Mouse (Mus musculus): ENCODE data around the gene Car4. TPM values are rescaled to one million over a fixed set of nuclear protein-coding genes. Genes with fewer than 3 reads are reported as not detected.

Gene Car4
- 2.5 and 2.6 TPM in 2 replicates for polyA plus RNA-seq (2015; fragmentation: Nextera tagmentation; extraction: Ambion mirVana)

DNA sequence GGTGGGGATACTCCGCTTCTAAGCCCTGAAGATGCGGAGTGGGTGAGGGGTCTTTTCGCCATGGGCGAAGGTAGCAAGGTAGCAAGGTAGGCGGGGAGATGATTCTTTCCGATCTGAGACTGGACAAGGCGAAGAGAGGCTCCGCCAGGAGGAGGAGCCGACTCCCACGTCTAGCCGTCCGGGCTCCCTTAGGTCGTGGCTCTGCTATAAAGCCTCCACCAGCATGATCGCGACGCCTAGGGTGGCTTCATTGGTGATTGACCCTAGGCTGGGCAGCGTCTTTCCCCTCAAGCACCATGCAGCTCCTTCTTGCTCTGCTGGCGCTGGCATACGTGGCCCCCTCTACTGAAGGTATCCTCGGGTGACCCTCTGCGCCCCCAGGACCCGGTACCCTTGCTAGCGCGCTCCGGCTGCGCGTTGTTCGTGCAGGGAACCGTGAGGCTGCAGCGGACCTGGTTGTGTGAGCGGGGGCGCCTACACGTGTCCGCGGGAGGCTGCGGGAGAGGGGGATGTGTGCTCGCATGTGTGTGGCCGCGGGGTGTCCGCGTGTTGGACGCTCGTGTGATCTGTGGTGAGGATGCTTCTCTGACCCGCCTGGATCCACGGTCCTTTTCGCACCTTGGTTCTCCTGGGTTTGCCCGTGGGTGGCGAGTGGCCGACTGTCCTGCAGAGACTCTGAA is at the start of gene Car4:
TSS of gene Car4 (plus strand) at position 196 of the 680 bp plus-strand sequence.
- H3K9me3 ChIP-seq (ENCODE audit: control insufficient read depth, low read length) = no peaks in the 10 kb centered on the region
- H3K36me3 ChIP-seq (ENCODE audit: control insufficient read depth, insufficient read depth) = no peaks in the 10 kb centered on the region
- no peak for ATAC-seq
- peak within 1 kb of the TSS; percentile 53 for H3K4me2 ChIP-seq (ENCODE audit: low read length)
- H3K27me3 ChIP-seq (replicated peaks; ENCODE audit: control insufficient read depth, insufficient read depth, low read length) = peaks cover 44% of the 10 kb centered on the region
- H3K4me1 ChIP-seq (replicated peaks; ENCODE audit: control insufficient read depth, insufficient read depth, low read length) = peaks cover 14% of the 10 kb centered on the region
- WGBS = 1% methylated on average over 49 of the region's 49 CpGs
- peak within 1 kb of the TSS; percentile 22; the same call in 1 of the 2 replicates for H3K9ac ChIP-seq (replicated peaks; ENCODE audit: low read depth, low read length)
- H3K27ac ChIP-seq (ENCODE audit: low read length) = no peak within 1 kb of the TSS
- H3K4me3 ChIP-seq (replicated peaks; ENCODE audit: low read length) = peak within 1 kb of the TSS; percentile 36

DNA sequence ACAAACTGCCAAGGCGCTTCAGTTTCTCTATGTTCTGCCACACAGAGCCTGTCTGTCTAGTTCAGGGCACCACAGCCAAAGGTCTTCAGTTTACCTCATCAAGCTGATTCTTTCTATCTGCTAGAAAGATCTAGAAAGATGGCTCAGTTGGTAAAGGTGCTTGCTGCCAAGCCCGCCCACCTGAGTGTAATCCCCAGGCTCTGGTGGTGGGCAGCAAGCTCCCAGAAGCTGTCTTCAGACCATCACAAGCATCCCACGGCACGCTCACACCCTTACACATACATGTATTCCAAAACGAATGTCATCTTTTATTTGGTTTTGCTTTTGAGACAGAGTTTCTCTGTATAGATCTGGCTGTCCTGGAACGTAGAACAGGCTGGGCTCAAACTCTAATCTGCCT is 49.1 kb upstream of the Car4 start:
- no peak overlapping the region for H3K9ac ChIP-seq (replicated peaks; ENCODE audit: low read depth, low read length)
- no peaks in the 10 kb centered on the region for H3K9me3 ChIP-seq (ENCODE audit: control insufficient read depth, low read length)
- H3K4me1 ChIP-seq (replicated peaks; ENCODE audit: control insufficient read depth, insufficient read depth, low read length) = no peaks in the 10 kb centered on the region
- no peak overlapping the region for H3K4me2 ChIP-seq (ENCODE audit: low read length)
- 93% methylated on average over 6 of the region's 6 CpGs for WGBS
- H3K27me3 ChIP-seq (replicated peaks; ENCODE audit: control insufficient read depth, insufficient read depth, low read length) = no peaks in the 10 kb centered on the region
- no peak overlapping the region for H3K27ac ChIP-seq (ENCODE audit: low read length)
- H3K4me3 ChIP-seq (replicated peaks; ENCODE audit: low read length) = no peak overlapping the region
- H3K36me3 ChIP-seq (ENCODE audit: control insufficient read depth, insufficient read depth) = peaks cover 30% of the 10 kb centered on the region
- ATAC-seq = no peak

DNA sequence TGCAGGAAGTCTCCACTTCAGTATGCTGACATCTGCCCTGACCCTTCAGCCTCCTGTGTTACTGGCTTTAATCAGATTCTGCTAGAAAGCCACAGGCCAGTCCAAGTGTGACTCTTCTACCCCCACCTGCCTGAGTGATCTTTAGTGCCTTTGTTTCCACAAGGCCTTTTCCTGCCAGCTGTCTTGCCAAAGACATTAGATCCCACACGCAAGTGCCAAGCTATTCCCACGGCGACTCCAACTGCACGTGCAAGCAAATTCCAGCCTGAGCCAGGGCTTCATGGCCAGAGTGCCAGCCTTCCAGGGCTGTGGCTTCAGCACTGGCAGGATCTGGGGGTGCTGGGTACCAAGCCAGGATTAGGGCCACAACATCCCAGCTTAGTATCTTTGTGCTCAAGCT is 47.2 kb upstream of the Car4 start:
- Histone ChIP-seq H3K36me3 (ENCODE audit: control insufficient read depth, insufficient read depth) (peaks cover 26% of the 10 kb centered on the region), H3K4me2 (ENCODE audit: low read length) (no peak overlapping the region), H3K27me3 (replicated peaks; ENCODE audit: control insufficient read depth, insufficient read depth, low read length) (no peaks in the 10 kb centered on the region), H3K9ac (replicated peaks; ENCODE audit: low read depth, low read length) (no peak overlapping the region), H3K9me3 (ENCODE audit: control insufficient read depth, low read length) (no peaks in the 10 kb centered on the region), H3K27ac (ENCODE audit: low read length) (no peak overlapping the region), H3K4me1 (replicated peaks; ENCODE audit: control insufficient read depth, insufficient read depth, low read length) (peaks cover 11% of the 10 kb centered on the region), H3K4me3 (replicated peaks; ENCODE audit: low read length) (no peak overlapping the region)
- ATAC-seq = no peak
- 71% methylated on average over 4 of the region's 4 CpGs for WGBS

DNA sequence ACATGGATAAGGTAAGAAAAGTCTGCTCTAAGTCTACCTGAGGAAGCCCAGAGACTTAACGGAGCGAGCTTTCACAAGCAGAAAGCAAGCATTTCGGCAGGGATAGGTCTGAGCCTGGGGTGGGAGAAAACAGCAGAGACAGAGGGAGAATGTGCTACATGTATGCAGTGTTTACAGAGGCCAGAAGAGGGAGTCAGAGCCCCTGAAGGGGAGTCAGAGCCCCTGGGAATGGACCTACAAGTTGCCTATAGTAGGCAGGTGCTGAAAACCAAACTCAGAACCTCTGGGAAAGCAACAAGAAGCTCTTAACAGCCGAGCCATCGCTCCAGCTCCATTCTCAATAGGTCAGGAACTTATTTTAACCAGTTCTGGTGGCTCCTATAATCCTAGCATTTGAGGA is 42.9 kb upstream of the Car4 start:
- H3K4me1 ChIP-seq (replicated peaks; ENCODE audit: control insufficient read depth, insufficient read depth, low read length) = peaks cover 18% of the 10 kb centered on the region
- 80% methylated on average over 5 of the region's 5 CpGs for WGBS
- no peak overlapping the region for H3K4me3 ChIP-seq (replicated peaks; ENCODE audit: low read length)
- no peak overlapping the region for H3K4me2 ChIP-seq (ENCODE audit: low read length)
- no peaks in the 10 kb centered on the region for H3K27me3 ChIP-seq (replicated peaks; ENCODE audit: control insufficient read depth, insufficient read depth, low read length)
- H3K9ac ChIP-seq (replicated peaks; ENCODE audit: low read depth, low read length) = no peak overlapping the region
- no peak overlapping the region for H3K27ac ChIP-seq (ENCODE audit: low read length)
- no peak for ATAC-seq
- no peaks in the 10 kb centered on the region for H3K9me3 ChIP-seq (ENCODE audit: control insufficient read depth, low read length)
- H3K36me3 ChIP-seq (ENCODE audit: control insufficient read depth, insufficient read depth) = peaks cover 18% of the 10 kb centered on the region

DNA sequence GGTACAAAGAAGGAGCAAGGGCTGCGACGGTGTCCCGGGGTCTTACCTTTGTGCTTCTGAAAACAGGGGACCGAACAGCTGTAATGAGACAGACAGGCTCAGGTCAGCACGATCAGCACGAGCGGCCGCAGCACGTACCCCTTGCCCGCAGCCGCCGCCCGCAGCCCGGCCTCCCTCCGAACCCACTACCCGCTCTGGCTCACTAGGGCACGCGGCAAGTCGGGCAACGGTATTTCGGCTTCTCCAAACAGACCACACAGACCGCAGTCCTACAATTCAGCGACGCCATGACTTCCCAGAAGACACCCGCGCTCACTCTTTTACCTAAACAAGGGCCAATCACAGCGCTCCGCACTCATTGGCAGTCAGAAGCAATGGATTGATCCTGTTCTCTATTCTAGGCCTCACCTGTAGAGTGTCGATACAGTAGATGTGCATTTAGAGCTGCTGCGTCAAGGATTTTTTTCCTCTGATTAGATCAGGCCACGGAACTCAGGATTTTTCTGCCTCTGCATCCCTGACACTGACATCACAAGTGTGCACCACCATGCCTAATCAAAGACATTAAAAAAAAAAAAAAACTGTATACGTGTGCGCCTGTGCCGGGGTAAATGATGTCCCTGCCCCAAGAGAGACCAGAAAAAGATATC is 41.4 kb upstream of the Car4 start, which contains the start of gene Znhit3:
TSS of gene Znhit3 (minus strand) at position 314 of the 650 bp plus-strand sequence.
- Histone ChIP-seq H3K9ac (replicated peaks; ENCODE audit: low read depth, low read length) (peak within 1 kb of the TSS; percentile 60), H3K9me3 (ENCODE audit: control insufficient read depth, low read length) (no peaks in the 10 kb centered on the region), H3K4me3 (replicated peaks; ENCODE audit: low read length) (peak within 1 kb of the TSS; percentile 63), H3K27ac (ENCODE audit: low read length) (no peak within 1 kb of the TSS), H3K4me2 (ENCODE audit: low read length) (peak within 1 kb of the TSS; percentile 73), H3K27me3 (replicated peaks; ENCODE audit: control insufficient read depth, insufficient read depth, low read length) (no peaks in the 10 kb centered on the region), H3K36me3 (ENCODE audit: control insufficient read depth, insufficient read depth) (peaks cover 12% of the 10 kb centered on the region), H3K4me1 (replicated peaks; ENCODE audit: control insufficient read depth, insufficient read depth, low read length) (peaks cover 18% of the 10 kb centered on the region)
- ATAC-seq = peak; percentile 96
- 3% methylated on average over 34 of the region's 34 CpGs for WGBS

DNA sequence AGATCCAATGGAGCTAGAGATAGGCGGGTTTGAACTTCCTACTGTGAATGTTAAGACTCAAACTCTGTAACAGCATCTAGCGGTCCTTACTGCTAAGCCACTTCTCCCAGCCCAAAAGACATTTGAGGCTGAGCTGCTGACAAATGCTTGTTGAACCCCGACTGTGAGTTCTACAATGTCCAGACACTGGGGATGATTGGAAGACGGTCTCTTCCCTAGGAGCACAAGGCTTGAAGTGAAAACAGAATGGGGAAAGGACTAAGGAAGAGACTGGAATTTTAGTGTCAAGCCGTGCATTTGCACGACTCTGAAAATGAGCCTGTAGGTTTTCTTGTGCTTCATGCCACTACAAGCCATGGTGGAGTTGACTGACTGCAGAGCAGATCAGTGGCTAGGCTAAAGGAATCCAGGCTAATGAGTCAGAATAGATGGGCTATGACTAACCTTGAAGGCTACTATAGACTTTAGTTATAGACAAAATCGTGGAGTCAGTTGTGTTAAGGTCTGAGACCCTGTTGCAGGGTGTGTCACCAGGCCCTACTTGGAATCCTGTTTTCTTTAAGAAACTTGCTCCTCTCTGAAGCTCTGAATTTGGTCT is 40.8 kb upstream of the Car4 start:
- no peaks in the 10 kb centered on the region for H3K9me3 ChIP-seq (ENCODE audit: control insufficient read depth, low read length)
- peaks cover 8% of the 10 kb centered on the region for H3K36me3 ChIP-seq (ENCODE audit: control insufficient read depth, insufficient read depth)
- H3K4me1 ChIP-seq (replicated peaks; ENCODE audit: control insufficient read depth, insufficient read depth, low read length) = peaks cover 18% of the 10 kb centered on the region
- peak overlapping the region; percentile 43 for H3K9ac ChIP-seq (replicated peaks; ENCODE audit: low read depth, low read length)
- no peaks in the 10 kb centered on the region for H3K27me3 ChIP-seq (replicated peaks; ENCODE audit: control insufficient read depth, insufficient read depth, low read length)
- H3K4me3 ChIP-seq (replicated peaks; ENCODE audit: low read length) = peak overlapping the region; percentile 63
- no peak overlapping the region for H3K27ac ChIP-seq (ENCODE audit: low read length)
- H3K4me2 ChIP-seq (ENCODE audit: low read length) = peak overlapping the region; percentile 48
- no peak for ATAC-seq
- 54% methylated on average over 7 of the region's 7 CpGs for WGBS

DNA sequence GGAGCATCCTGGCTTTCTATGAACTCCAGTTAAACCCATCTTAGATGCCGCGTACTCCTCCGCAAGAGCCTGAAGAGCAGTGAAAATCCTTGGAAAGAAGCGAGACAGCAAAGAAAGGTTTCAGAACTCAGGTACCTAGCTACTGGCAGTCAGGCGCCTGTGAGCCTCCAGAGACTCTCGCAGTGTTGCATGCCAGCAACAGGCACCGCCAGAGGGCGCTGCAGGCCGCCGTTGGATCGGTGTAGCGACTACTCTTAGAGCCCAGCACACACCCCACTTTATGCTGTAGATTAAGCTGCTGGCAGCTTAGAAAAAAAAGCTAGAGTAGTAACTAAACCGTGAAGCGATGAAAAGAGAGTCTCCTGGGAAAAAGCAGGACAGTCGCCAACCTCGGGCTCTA is 39.2 kb upstream of the Car4 start:
- Histone ChIP-seq H3K4me3 (replicated peaks; ENCODE audit: low read length) (no peak overlapping the region), H3K27ac (ENCODE audit: low read length) (no peak overlapping the region)

DNA sequence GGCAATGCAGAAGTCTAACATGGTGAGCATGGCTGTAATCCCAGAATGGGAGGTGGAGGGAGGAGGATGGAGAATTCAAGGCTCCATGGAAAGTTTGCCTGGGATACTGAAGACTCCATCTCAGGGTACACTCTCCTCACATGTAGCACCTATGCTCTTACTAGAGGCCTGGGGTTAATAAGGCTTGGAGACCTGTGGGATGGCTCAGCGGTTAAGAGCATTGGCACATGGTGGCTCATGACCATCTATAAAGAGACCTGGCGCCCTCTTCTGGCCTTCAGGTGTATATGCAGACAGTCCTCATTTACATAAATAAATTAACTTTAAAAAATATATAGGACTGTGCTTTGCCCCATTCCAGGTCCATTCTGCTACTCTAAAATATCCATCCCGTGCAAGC is 38.3 kb upstream of the Car4 start:
- Histone ChIP-seq H3K9me3 (ENCODE audit: control insufficient read depth, low read length) (no peaks in the 10 kb centered on the region), H3K4me1 (replicated peaks; ENCODE audit: control insufficient read depth, insufficient read depth, low read length) (peaks cover 18% of the 10 kb centered on the region), H3K4me3 (replicated peaks; ENCODE audit: low read length) (no peak overlapping the region), H3K9ac (replicated peaks; ENCODE audit: low read depth, low read length) (no peak overlapping the region), H3K27me3 (replicated peaks; ENCODE audit: control insufficient read depth, insufficient read depth, low read length) (no peaks in the 10 kb centered on the region), H3K27ac (ENCODE audit: low read length) (no peak overlapping the region), H3K4me2 (ENCODE audit: low read length) (no peak overlapping the region), H3K36me3 (ENCODE audit: control insufficient read depth, insufficient read depth) (no peaks in the 10 kb centered on the region)
- WGBS = 31% methylated on average over 3 of the region's 3 CpGs
- ATAC-seq = no peak

More for the DNA sequence above, 39.2 kb upstream of the Car4 start:
- Histone ChIP-seq H3K27me3 (replicated peaks; ENCODE audit: control insufficient read depth, insufficient read depth, low read length) (no peaks in the 10 kb centered on the region), H3K9ac (replicated peaks; ENCODE audit: low read depth, low read length) (no peak overlapping the region), H3K4me2 (ENCODE audit: low read length) (peak overlapping the region; percentile 25; the same call in 1 of the 2 replicates), H3K9me3 (ENCODE audit: control insufficient read depth, low read length) (no peaks in the 10 kb centered on the region), H3K4me1 (replicated peaks; ENCODE audit: control insufficient read depth, insufficient read depth, low read length) (peaks cover 18% of the 10 kb centered on the region), H3K36me3 (ENCODE audit: control insufficient read depth, insufficient read depth) (no peaks in the 10 kb centered on the region)
- WGBS = 5% methylated on average over 16 of the region's 16 CpGs
- ATAC-seq = peak; percentile 80

DNA sequence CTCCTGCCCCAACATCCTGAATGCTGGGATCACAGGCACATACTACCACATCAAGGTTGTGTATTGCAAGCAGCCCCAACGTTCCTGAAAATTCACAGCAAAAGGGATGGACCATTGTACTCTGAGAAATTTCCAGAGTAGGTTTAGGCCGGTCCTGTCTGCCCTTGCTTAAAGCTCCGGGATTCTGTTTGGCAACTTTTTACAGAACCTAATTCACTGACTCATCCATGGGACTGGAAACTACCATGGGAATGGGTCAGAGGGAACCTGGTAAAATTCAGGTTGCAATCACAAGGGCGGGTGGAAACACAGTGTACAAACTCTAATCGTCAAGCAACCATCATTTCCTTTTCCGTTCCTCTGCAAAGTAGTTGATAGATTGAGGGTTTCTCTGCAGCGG is 37.6 kb upstream of the Car4 start:
- 75% methylated on average over 7 of the region's 7 CpGs for WGBS
- H3K27ac ChIP-seq (ENCODE audit: low read length) = no peak overlapping the region
- H3K36me3 ChIP-seq (ENCODE audit: control insufficient read depth, insufficient read depth) = no peaks in the 10 kb centered on the region
- H3K27me3 ChIP-seq (replicated peaks; ENCODE audit: control insufficient read depth, insufficient read depth, low read length) = no peaks in the 10 kb centered on the region
- peaks cover 12% of the 10 kb centered on the region for H3K4me1 ChIP-seq (replicated peaks; ENCODE audit: control insufficient read depth, insufficient read depth, low read length)
- no peak for ATAC-seq
- H3K4me2 ChIP-seq (ENCODE audit: low read length) = no peak overlapping the region
- no peaks in the 10 kb centered on the region for H3K9me3 ChIP-seq (ENCODE audit: control insufficient read depth, low read length)
- no peak overlapping the region for H3K9ac ChIP-seq (replicated peaks; ENCODE audit: low read depth, low read length)
- H3K4me3 ChIP-seq (replicated peaks; ENCODE audit: low read length) = no peak overlapping the region

All from forebrain, embryonic 16.5 days (tissue).